Mouse (Mus musculus): ENCODE results near the gene Gtf2e1.

The Gtf2e1 gene

GRCm38 (mm10) chr16:37478311-37479291 is 61.0 kb downstream of the Gtf2e1 start:
- no peak for DNase-seq

- no peak for DNase-seq
Observed at GRCm38 (mm10) chr16:37472620-37473312, 66.8 kb downstream of the Gtf2e1 start.

- no peak for DNase-seq
Observed at GRCm38 (mm10) chr16:37469595-37469994, 70.0 kb downstream of the Gtf2e1 start.

GRCm38 (mm10) chr16:37463981-37464380 is 75.6 kb downstream of the Gtf2e1 start:
- no peak for DNase-seq

- DNase-seq, result no peak
Observed at GRCm38 (mm10) chr16:37462886-37463285, 76.7 kb downstream of the Gtf2e1 start.

GRCm38 (mm10) chr16:37461601-37462000 is 78.0 kb downstream of the Gtf2e1 start:
- DNase-seq, result no peak

All from thymus, postnatal 36 days (tissue).